Mouse (Mus musculus) cortical plate, adult 2 months (tissue): ENCODE data around the gene Tfrc. TPM values are rescaled to one million over a fixed set of nuclear protein-coding genes. Genes with fewer than 3 reads are reported as not detected.
A peak's percentile ranks its signal among the peaks of the same experiment; 100 is the strongest.

Experiments
- H3K27ac ChIP-seq: fragments of 200-500 bp; 2 replicates; pipeline ENCODE4 v1.5.1; 2012; ENCODE audit warnings: low read length, control low read depth, inconsistent platforms; ENCODE audit not compliant: insufficient read depth
- H3K4me1 ChIP-seq: fragments of 200-500 bp; 2 replicates; pipeline ENCODE4 v1.6.1; 2011; ENCODE audit warnings: low read length; ENCODE audit not compliant: control insufficient read depth, insufficient read depth
- H3K4me3 ChIP-seq: fragments of 200-500 bp; 2 replicates; pipeline ENCODE4 v1.5.1; 2011; ENCODE audit warnings: mild to moderate bottlenecking, low read length, control low read depth; ENCODE audit not compliant: insufficient read depth
- CTCF ChIP-seq: fragments of 200-500 bp; IDR thresholded peaks from 2 replicates; pipeline ENCODE4 v1.5.1; 2011; ENCODE audit warnings: mild to moderate bottlenecking, control low read depth, low read length; ENCODE audit not compliant: insufficient read depth; ENCODE audit errors: extremely low read depth
- POLR2A ChIP-seq: fragments of 200-500 bp; IDR thresholded peaks from 2 replicates; pipeline ENCODE4 v1.6.1; 2011; ENCODE audit warnings: mild to moderate bottlenecking, low read length, control low read depth; ENCODE audit not compliant: insufficient read depth; ENCODE audit errors: extremely low read depth
- polyA plus RNA-seq: library from polyadenylated mRNA; depleted of rRNA; stranded (reverse); fragments of >200 nt; gene quantifications from 2 replicates; pipeline ENCODE4 v1.2.3, GENCODE M21; 2012; rRNA removed

Tfrc gene
- 77.7 and 82.2 TPM in 2 replicates for polyA plus RNA-seq

GRCm38 (mm10) chr16:32608712-32609400, at the start of gene Tfrc:
TSS of gene Tfrc (plus strand) at chr16:32608920.
- Histone ChIP-seq H3K27ac (peak within 1 kb of the TSS; percentile 79; the same call in 1 of the 2 replicates), H3K4me3 (peak within 1 kb of the TSS; percentile 84), H3K4me1 (peaks cover 1% of the 10 kb centered on the region; the same call in 1 of the 2 replicates)
- TF ChIP-seq POLR2A (peak; percentile 98), CTCF (no peak)

DNA sequence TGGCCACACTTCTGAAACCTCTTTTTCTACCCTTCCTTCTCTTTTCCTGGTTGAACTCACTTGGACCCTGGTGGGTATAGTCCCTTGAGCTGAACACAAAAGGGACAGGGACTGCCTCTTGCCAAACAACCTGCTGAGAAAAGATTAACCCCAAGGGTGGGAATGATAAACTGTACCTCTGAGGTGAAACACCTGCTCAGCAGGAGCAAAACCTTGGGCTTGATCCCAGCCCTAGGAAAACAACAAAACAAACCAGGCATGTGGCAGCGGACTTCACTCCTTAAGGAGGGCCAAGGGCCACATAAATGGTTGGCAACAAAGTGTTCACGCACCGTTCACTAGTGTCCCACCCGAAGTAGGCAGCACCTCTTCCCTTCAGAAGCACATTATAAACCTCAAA, 49.2 kb upstream of the Tfrc start:
- no peak for TF ChIP-seq CTCF
- TF ChIP-seq POLR2A = no peak
- Histone ChIP-seq H3K4me1 (no peaks in the 10 kb centered on the region), H3K27ac (no peak overlapping the region)

DNA sequence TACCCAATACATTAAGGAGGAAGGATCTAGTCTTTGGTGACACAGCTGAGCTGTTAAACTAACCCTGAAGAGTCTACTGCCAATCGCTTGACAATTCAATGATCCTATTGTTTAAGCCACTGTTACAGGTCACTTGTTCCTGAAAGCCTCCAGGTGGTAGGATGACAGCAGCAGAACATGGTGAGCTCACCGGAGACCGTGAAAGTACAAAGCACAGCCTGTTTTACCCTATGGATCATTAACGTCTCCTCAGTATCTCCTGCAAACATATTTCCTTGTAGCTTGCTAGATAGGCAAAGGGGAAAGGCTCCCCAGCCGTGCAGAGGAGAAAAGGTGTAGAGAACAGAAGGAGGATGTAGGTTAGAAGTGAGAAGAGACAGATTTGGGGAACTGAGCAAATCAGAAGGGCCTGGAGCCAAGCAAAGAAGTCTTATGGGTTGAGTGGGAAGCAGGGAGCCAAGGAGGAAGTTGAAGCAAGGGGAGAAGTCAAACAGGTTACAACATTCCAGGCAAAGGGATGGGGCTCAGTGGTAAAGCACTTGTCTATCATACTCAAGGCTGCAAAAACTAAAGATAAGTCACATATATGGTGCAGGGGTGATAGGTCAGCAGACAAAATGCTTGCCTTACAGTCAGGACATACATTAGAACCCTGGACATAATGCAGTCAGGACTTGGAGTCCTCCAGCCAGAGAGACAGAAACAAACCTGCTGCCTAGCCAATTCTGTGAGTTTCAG, 45.5 kb upstream of the Tfrc start:
- Histone ChIP-seq H3K27ac (no peak overlapping the region), H3K4me3 (no peak overlapping the region), H3K4me1 (no peaks in the 10 kb centered on the region)
- TF ChIP-seq CTCF = no peak
- no peak for TF ChIP-seq POLR2A

More for the DNA sequence above, 49.2 kb upstream of the Tfrc start:
- H3K4me3 ChIP-seq = no peak overlapping the region

GRCm38 (mm10) chr16:32567282-32567681, 41.4 kb upstream of the Tfrc start:
- no peak overlapping the region for H3K4me3 ChIP-seq
- H3K27ac ChIP-seq = no peak overlapping the region
- H3K4me1 ChIP-seq = no peaks in the 10 kb centered on the region
- TF ChIP-seq POLR2A (no peak), CTCF (no peak)

DNA sequence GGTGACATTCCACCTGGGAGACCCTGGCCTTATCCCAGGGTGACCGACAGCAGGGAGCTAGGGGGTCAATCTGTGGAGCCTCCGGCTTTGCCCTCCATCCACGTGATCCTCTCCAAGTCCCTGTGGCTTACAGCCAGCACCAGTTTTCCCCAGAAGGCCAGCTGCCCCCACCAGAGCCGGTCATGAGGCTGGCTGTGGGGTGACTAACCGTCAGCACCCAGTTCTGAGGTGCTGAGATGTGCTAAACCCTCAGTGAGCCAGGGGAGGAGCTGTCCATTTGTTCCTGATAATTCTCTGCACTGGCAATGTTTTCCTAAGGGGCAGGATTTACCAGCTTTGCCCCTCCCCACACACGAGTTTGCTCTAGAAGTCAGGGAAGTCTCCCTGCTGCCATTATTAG, 40.3 kb upstream of the Tfrc start:
- no peaks in the 10 kb centered on the region for H3K4me1 ChIP-seq
- no peak overlapping the region for H3K4me3 ChIP-seq
- TF ChIP-seq POLR2A (no peak), CTCF (no peak)

GRCm38 (mm10) chr16:32570042-32570441, 38.7 kb upstream of the Tfrc start:
- TF ChIP-seq CTCF (no peak), POLR2A (no peak)
- Histone ChIP-seq H3K27ac (no peak overlapping the region), H3K4me3 (no peak overlapping the region), H3K4me1 (no peaks in the 10 kb centered on the region)

More for the DNA sequence above, 40.3 kb upstream of the Tfrc start:
- H3K27ac ChIP-seq = no peak overlapping the region

DNA sequence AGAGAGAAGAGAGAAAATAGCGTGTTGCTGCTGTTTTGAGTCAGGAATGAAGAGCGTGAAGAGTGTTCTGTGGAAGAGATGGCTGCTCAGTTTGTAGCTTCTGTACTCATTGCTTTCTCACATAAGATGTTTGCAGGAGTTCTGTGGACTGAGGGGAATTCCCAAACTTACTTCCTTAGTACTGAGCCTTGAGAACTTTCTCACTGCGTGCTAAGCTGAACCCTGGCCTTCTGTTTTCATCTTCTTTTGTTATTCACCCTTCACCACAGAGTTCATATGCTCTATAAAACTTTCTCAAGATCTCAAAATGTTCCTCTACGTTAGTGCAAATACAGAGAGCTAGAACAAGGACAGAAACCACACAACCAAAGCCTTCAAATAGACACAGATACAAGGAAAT, 36.2 kb upstream of the Tfrc start:
- Histone ChIP-seq H3K4me1 (no peaks in the 10 kb centered on the region), H3K4me3 (no peak overlapping the region), H3K27ac (no peak overlapping the region)
- no peak for TF ChIP-seq CTCF
- TF ChIP-seq POLR2A = no peak

- Histone ChIP-seq H3K4me3 (no peak overlapping the region), H3K4me1 (no peaks in the 10 kb centered on the region), H3K27ac (no peak overlapping the region)
- TF ChIP-seq POLR2A (no peak), CTCF (no peak)
Observed at GRCm38 (mm10) chr16:32586482-32586881, 22.2 kb upstream of the Tfrc start.

DNA sequence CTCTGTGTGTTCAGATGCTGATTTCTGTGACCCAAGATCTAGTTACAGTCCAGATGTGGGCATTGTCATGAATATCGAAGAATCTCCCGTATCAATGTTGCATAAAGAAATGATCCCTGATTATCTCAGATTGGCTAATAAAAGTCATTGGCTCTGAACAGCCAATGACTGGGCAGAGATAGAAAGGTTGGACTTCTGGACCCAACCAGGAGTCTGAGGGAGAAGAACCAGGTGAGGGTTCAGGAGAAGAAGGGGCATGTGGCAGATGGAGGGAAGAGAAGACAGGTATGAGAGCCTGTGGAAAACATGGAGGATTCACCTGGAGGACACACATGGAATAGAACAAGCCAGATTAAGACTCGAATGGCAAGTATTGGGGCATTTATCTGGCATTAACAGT, 20.2 kb upstream of the Tfrc start:
- Histone ChIP-seq H3K27ac (no peak overlapping the region), H3K4me3 (no peak overlapping the region), H3K4me1 (no peaks in the 10 kb centered on the region)
- no peak for TF ChIP-seq POLR2A
- TF ChIP-seq CTCF = no peak

DNA sequence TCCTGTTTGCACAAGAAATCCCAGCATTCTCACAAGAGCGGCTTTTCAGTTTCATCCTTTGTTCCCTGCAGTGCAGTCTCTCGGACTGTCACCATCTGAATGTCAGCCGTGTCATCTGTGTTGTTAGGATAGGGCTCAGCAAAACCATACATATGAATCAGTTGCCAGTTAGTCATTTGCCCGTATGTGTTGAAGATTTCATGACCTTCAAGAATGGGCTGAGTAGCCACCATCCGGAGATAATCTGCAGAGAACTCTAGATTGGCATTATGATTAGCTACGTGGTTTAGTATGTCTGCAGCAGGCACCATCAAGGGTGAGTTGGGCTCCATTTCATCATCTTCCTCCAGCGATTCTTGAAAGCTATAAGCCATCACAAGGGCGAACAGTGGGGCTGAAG, 17.2 kb upstream of the Tfrc start:
- TF ChIP-seq CTCF (no peak), POLR2A (no peak)
- Histone ChIP-seq H3K27ac (no peak overlapping the region), H3K4me3 (no peak overlapping the region), H3K4me1 (no peaks in the 10 kb centered on the region)
